Mouse (Mus musculus) right cerebral cortex, adult 2 months (tissue): ENCODE results near the gene Galnt12.

Source experiments
- DNase-seq, 2 experiments: peaks; one replicate each; pipeline ENCODE4 v3.0.0; 2021 to 2022; ENCODE audit warnings: low spot score in 2 of 2

Gene Galnt12

GRCm38 (mm10) chr4:47093647-47094046 lies 1.9 kb downstream of the Galnt12 start:
- no peak for DNase-seq

GRCm38 (mm10) chr4:47103561-47103960 lies 11.9 kb downstream of the Galnt12 start:
- no peak for DNase-seq

- DNase-seq = no peak
Observed at GRCm38 (mm10) chr4:47111885-47112284, 20.2 kb downstream of the Galnt12 start.

- DNase-seq = peak in 1 of 2 experiments; percentile 37
Observed at GRCm38 (mm10) chr4:47112560-47112959, 20.9 kb downstream of the Galnt12 start.

GRCm38 (mm10) chr4:47122051-47122706 lies 30.5 kb downstream of the Galnt12 start:
- DNase-seq = peak; percentile 61 to 73

GRCm38 (mm10) chr4:47124140-47124711 lies 32.5 kb downstream of the Galnt12 start:
- peak in 1 of 2 experiments; percentile 47 for DNase-seq

- DNase-seq = no peak
Observed at GRCm38 (mm10) chr4:47128515-47128914, 36.8 kb downstream of the Galnt12 start.

- DNase-seq = no peak
Observed at GRCm38 (mm10) chr4:47129572-47129971, 37.9 kb downstream of the Galnt12 start.

- DNase-seq = no peak
Observed at GRCm38 (mm10) chr4:47130111-47131050, 38.7 kb downstream of the Galnt12 start.

- no peak for DNase-seq
Observed at GRCm38 (mm10) chr4:47131931-47132330, 40.2 kb downstream of the Galnt12 start.

GRCm38 (mm10) chr4:47132413-47132812 lies 40.7 kb downstream of the Galnt12 start:
- no peak for DNase-seq

GRCm38 (mm10) chr4:47136699-47137101 lies 45.0 kb downstream of the Galnt12 start:
- peak in 1 of 2 experiments; percentile 26 for DNase-seq

GRCm38 (mm10) chr4:47137479-47137878 lies 45.8 kb downstream of the Galnt12 start:
- DNase-seq = no peak

- no peak for DNase-seq
Observed at GRCm38 (mm10) chr4:47138411-47138810, 46.7 kb downstream of the Galnt12 start.

- DNase-seq = no peak
Observed at GRCm38 (mm10) chr4:47138967-47139777, 47.5 kb downstream of the Galnt12 start.

GRCm38 (mm10) chr4:47140301-47140700 lies 48.6 kb downstream of the Galnt12 start:
- DNase-seq = no peak

- DNase-seq = no peak
Observed at GRCm38 (mm10) chr4:47141444-47142154, 49.9 kb downstream of the Galnt12 start.

- no peak for DNase-seq
Observed at GRCm38 (mm10) chr4:47143849-47144248, 52.1 kb downstream of the Galnt12 start.

GRCm38 (mm10) chr4:47145341-47145740 lies 53.6 kb downstream of the Galnt12 start:
- DNase-seq = no peak

- DNase-seq = no peak
Observed at GRCm38 (mm10) chr4:47146561-47146960, 54.9 kb downstream of the Galnt12 start.

GRCm38 (mm10) chr4:47149963-47150362 lies 58.3 kb downstream of the Galnt12 start:
- no peak for DNase-seq
